Mouse (Mus musculus): ENCODE data around the gene Gm1113.

Gm1113 gene

GRCm38 (mm10) chr9:35523941-35524411, 5.9 kb upstream of the Gm1113 start:
- peak; percentile 74 for DNase-seq

- DNase-seq, result no peak
These were observed 5.5 kb upstream of the Gm1113 start for GRCm38 (mm10) chr9:35523541-35523940.

- no peak for DNase-seq
These were observed 4.9 kb upstream of the Gm1113 start for GRCm38 (mm10) chr9:35522821-35523515.

- no peak for DNase-seq
These were observed 4.2 kb upstream of the Gm1113 start for GRCm38 (mm10) chr9:35522241-35522640.

- DNase-seq, result no peak
These were observed 2.7 kb upstream of the Gm1113 start for GRCm38 (mm10) chr9:35520631-35521348.

- DNase-seq, result no peak
These were observed 1.4 kb downstream of the Gm1113 start for GRCm38 (mm10) chr9:35516711-35517110.

- no peak for DNase-seq
These were observed 1.9 kb downstream of the Gm1113 start for GRCm38 (mm10) chr9:35516182-35516581.

GRCm38 (mm10) chr9:35513900-35514299, 4.2 kb downstream of the Gm1113 start:
- no peak for DNase-seq

GRCm38 (mm10) chr9:35508234-35508633, 9.8 kb downstream of the Gm1113 start:
- DNase-seq, result no peak

GRCm38 (mm10) chr9:35502361-35503000, 15.6 kb downstream of the Gm1113 start:
- no peak for DNase-seq

GRCm38 (mm10) chr9:35499946-35500345, 18.1 kb downstream of the Gm1113 start:
- DNase-seq, result no peak

- no peak for DNase-seq
These were observed 22.6 kb downstream of the Gm1113 start for GRCm38 (mm10) chr9:35495471-35495870.

GRCm38 (mm10) chr9:35494937-35495336, 23.1 kb downstream of the Gm1113 start:
- DNase-seq, result no peak

GRCm38 (mm10) chr9:35493733-35494092, 24.4 kb downstream of the Gm1113 start:
- DNase-seq, result no peak

- no peak for DNase-seq
These were observed 24.9 kb downstream of the Gm1113 start for GRCm38 (mm10) chr9:35493033-35493732.

GRCm38 (mm10) chr9:35491109-35491866, 26.8 kb downstream of the Gm1113 start:
- DNase-seq, result no peak

- no peak for DNase-seq
These were observed 29.6 kb downstream of the Gm1113 start for GRCm38 (mm10) chr9:35488496-35488895.

GRCm38 (mm10) chr9:35486616-35487015, 31.5 kb downstream of the Gm1113 start:
- no peak for DNase-seq

GRCm38 (mm10) chr9:35483949-35484348, 34.1 kb downstream of the Gm1113 start:
- DNase-seq, result no peak

- no peak for DNase-seq
These were observed 35.8 kb downstream of the Gm1113 start for GRCm38 (mm10) chr9:35482014-35482898.

- DNase-seq, result no peak
These were observed 38.6 kb downstream of the Gm1113 start for GRCm38 (mm10) chr9:35479456-35479855.

All from kidney, postnatal 14 days (tissue).